ENCODE assay signal across 24 mouse cellular contexts in the genomic region with DNA sequence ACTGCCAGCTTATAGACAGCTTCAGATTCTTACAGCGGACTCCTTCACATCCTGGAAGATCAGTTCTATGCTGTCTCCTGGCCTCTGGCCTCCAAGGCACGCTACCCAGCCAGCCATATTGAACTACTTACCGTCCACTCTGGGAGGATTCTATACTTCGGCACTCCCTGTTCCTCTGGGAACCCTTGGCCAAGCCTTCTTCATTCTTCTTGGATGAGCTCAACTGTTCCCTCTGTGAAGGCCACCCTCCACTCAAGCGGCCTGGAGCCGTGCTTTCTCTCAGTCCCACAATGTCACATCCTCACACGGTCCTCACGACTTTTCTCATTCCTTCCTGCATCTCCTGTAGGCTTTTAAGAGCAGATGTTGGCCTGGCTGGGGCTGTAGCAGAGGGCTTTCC.
"Had no signal": no experiment of that assay in that cellular context is flagged by ENCODE, and none has a peak within 500 bp of the region (broad histone marks: within the 10 kb centered on the region; RNA-seq: fewer than 3 reads in every experiment).

No protein-coding gene starts in this region.

- H3K27ac ChIP-seq: forebrain, embryonic 15.5 days; heart, embryonic 13.5 days; heart, embryonic 15.5 days; hindbrain, embryonic 14.5 days; intestine, embryonic 15.5 days; layer of hippocampus, adult 2 months; left cerebral cortex, adult 2 months; limb, embryonic 10.5 days; limb, embryonic 12.5 days; liver, embryonic 13.5 days; liver, embryonic 15.5 days had no signal

- H3K9me3 ChIP-seq: forebrain, embryonic 15.5 days; heart, embryonic 13.5 days; heart, embryonic 15.5 days; intestine, embryonic 15.5 days; limb, embryonic 10.5 days; limb, embryonic 12.5 days; liver, embryonic 13.5 days; liver, embryonic 15.5 days had no signal

- H3K36me3 ChIP-seq: forebrain, embryonic 15.5 days; heart, embryonic 13.5 days; heart, embryonic 15.5 days; intestine, embryonic 15.5 days; limb, embryonic 10.5 days; limb, embryonic 12.5 days; liver, embryonic 13.5 days; liver, embryonic 15.5 days had no signal

- H3K9ac ChIP-seq: forebrain, embryonic 15.5 days; forebrain, postnatal 0 days; heart, embryonic 13.5 days; heart, embryonic 15.5 days; hindbrain, embryonic 14.5 days; intestine, embryonic 15.5 days; limb, embryonic 12.5 days; liver, embryonic 13.5 days; liver, embryonic 15.5 days had no signal

- H3K4me2 ChIP-seq: forebrain, embryonic 15.5 days; heart, embryonic 13.5 days; heart, embryonic 15.5 days; hindbrain, embryonic 14.5 days; intestine, embryonic 15.5 days; limb, embryonic 12.5 days; liver, embryonic 11.5 days; liver, embryonic 13.5 days; liver, embryonic 15.5 days had no signal

- DNase-seq: forebrain, postnatal 0 days; gastrocnemius, postnatal 25 days; heart, adult 18-20 months; kidney, adult 18-20 months; kidney, adult 8-10 months; kidney, postnatal 10 days; kidney, postnatal 25 days; kidney, postnatal 4 days; liver; liver, embryonic 13.5 days had no signal

- H3K4me3 ChIP-seq: forebrain, embryonic 15.5 days; heart, embryonic 13.5 days; heart, embryonic 15.5 days; intestine, embryonic 15.5 days; layer of hippocampus, adult 2 months; left cerebral cortex, adult 2 months; limb, embryonic 10.5 days; limb, embryonic 12.5 days; liver, embryonic 13.5 days; liver, embryonic 15.5 days had no signal

- H3K27me3 ChIP-seq: forebrain, embryonic 15.5 days; heart, embryonic 13.5 days; heart, embryonic 15.5 days; intestine, embryonic 15.5 days; limb, embryonic 12.5 days; liver, embryonic 13.5 days; liver, embryonic 15.5 days had no signal

- ATAC-seq: forebrain, embryonic 15.5 days; forebrain, postnatal 0 days; hindbrain, embryonic 16.5 days; inflammation-experienced regulatory T-cells, adult 6 months; intestine, embryonic 15.5 days; intestine, postnatal 0 days had no signal
